Mouse (Mus musculus) forebrain, embryonic 15.5 days (tissue): ENCODE results near the gene Proser3. TPM values are rescaled to one million over a fixed set of nuclear protein-coding genes. Genes with fewer than 3 reads are reported as not detected.
A peak's percentile ranks its signal among the peaks of the same experiment; 100 is the strongest.

Source experiments
- ATAC-seq: fragments of 200-750 bp; cut with Nextera tagmentation; replicated peaks from 2 replicates; pipeline ENCODE4 v1.8.0; 2017; ENCODE audit warnings: mild to moderate bottlenecking, moderate TSS enrichment, moderate library complexity
- H3K27ac ChIP-seq: fragments of 300-500 bp; sonication (generic); replicated peaks from 2 replicates; pipeline ENCODE4 v1.5.1; 2015; ENCODE audit warnings: mild to moderate bottlenecking, inconsistent platforms
- H3K27me3 ChIP-seq: fragments of 300-500 bp; sonication (generic); 2 replicates; pipeline ENCODE4 v1.6.1; 2015; ENCODE audit warnings: inconsistent platforms
- H3K36me3 ChIP-seq: fragments of 300-500 bp; sonication (generic); 2 replicates; pipeline ENCODE4 v1.6.1; 2015; ENCODE audit warnings: mild to moderate bottlenecking, inconsistent platforms
- H3K4me1 ChIP-seq: fragments of 300-500 bp; sonication (generic); 2 replicates; pipeline ENCODE4 v1.6.1; 2015; ENCODE audit warnings: inconsistent platforms
- H3K4me2 ChIP-seq: fragments of 300-500 bp; sonication (generic); replicated peaks from 2 replicates; pipeline ENCODE4 v1.6.1; 2015; ENCODE audit warnings: mild to moderate bottlenecking, inconsistent platforms
- H3K4me3 ChIP-seq: fragments of 300-500 bp; sonication (generic); 2 replicates; pipeline ENCODE4 v1.5.1; 2015; ENCODE audit warnings: mild to moderate bottlenecking, inconsistent platforms
- H3K9ac ChIP-seq: fragments of 300-500 bp; sonication (generic); replicated peaks from 2 replicates; pipeline ENCODE4 v1.6.1; 2015; ENCODE audit warnings: mild to moderate bottlenecking, inconsistent platforms
- H3K9me3 ChIP-seq: fragments of 300-500 bp; sonication (generic); 2 replicates; pipeline ENCODE4 v1.6.1; 2016; ENCODE audit warnings: inconsistent platforms
- WGBS: fragments of 180-500 bp; shearing (Covaris S2); methylation state at CpG from one replicate; pipeline ENCODE4 v1.1.7; 2015; ENCODE audit warnings: mixed read lengths; 5-methylcytosine and 5-hydroxymethylcytosine counted together
- polyA plus RNA-seq: library from polyadenylated mRNA; unstranded; fragments of >200 nt; fragmentation: Nextera tagmentation; extraction: Ambion mirVana; gene quantifications from 2 replicates; pipeline ENCODE4 v1.2.1, GENCODE M21; 2015

The Proser3 gene
- polyA plus RNA-seq, result 12.3 and 13.9 TPM in 2 replicates

DNA sequence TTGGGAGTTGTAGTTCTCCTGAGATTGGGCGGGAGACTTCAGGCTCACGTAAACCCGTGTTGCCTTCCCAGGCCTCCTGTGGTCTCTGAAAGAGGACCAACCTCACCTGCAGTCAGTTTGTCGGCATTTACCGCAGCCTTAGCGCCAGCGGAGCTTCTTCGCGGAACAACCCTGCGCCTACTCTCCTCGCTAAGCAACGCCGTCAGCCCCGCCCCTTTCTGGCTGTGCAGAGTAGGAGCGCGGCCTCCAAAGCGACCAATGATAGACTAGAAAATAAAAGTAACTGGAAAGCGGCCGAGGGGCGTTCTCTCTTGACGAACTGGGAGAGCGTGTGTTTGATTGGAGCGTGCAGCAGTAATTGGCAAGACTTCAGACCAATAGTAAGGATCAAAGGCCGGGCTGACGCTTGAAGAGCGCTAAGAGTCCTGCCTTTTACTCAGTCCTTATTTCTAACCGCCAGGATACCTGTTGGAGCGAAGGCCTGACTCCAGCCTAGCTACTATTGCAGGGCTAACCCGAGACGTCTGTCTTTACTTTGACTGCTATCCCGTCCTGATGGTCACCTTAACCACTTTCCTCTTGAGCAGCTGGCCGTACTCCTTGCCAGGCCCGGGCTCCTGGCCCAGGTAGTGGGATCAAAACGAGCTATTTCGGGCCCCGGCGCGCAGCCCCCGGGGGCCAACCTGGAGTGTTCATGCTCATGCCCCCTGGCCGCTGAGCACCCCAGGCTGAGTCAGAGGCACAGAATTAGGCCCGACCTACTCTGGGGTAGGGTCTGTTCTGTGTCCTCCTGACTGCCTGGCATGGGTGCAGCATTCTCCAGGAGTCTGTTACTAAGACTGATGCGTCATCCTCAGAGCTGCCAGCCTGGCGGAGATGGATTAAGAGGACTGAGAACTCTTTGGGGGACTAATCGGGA lies at the start of gene Proser3, which contains the start of gene Hspb6:
TSS of gene Proser3 (minus strand) at position 198 of the 919 bp plus-strand sequence.
TSS of gene Hspb6 (plus strand) at position 77 of the 919 bp plus-strand sequence.
- peak within 1 kb of the TSS; percentile 99 for H3K27ac ChIP-seq
- ATAC-seq, result peak; percentile 96
- peak within 1 kb of the TSS; percentile 66 for H3K9ac ChIP-seq
- peaks cover 41% of the 10 kb centered on the region for H3K36me3 ChIP-seq
- no peaks in the 10 kb centered on the region for H3K9me3 ChIP-seq
- H3K4me1 ChIP-seq, result peaks cover 21% of the 10 kb centered on the region
- H3K4me3 ChIP-seq, result peak within 1 kb of the TSS; percentile 74
- 1% methylated on average over 44 of the region's 44 CpGs for WGBS
- H3K27me3 ChIP-seq, result no peaks in the 10 kb centered on the region
- H3K4me2 ChIP-seq, result peak within 1 kb of the TSS; percentile 94

- H3K4me3 ChIP-seq, result no peak overlapping the region
- H3K9ac ChIP-seq, result peak overlapping the region; percentile 28
- no peaks in the 10 kb centered on the region for H3K36me3 ChIP-seq
- H3K9me3 ChIP-seq, result no peaks in the 10 kb centered on the region
- 70% methylated on average over 7 of the region's 7 CpGs for WGBS
- H3K27me3 ChIP-seq, result no peaks in the 10 kb centered on the region
- H3K4me2 ChIP-seq, result peak overlapping the region; percentile 44
- H3K4me1 ChIP-seq, result peaks cover 13% of the 10 kb centered on the region
- peak overlapping the region; percentile 57 for H3K27ac ChIP-seq
- ATAC-seq, result peak; percentile 15
Measured at GRCm38 (mm10) chr7:30600651-30601050, 48.6 kb upstream of the Proser3 start.

- H3K9ac ChIP-seq, result peak overlapping the region; percentile 28
- ATAC-seq, result peak; percentile 98
- H3K27ac ChIP-seq, result peak overlapping the region; percentile 57
Measured at GRCm38 (mm10) chr7:30599933-30600353, 47.8 kb upstream of the Proser3 start.

GRCm38 (mm10) chr7:30598786-30599185 lies 46.7 kb upstream of the Proser3 start, which contains the start of gene Zbtb32:
Gene Zbtb32, minus strand, starts transcription at chr7:30598909.
- no peaks in the 10 kb centered on the region for H3K27me3 ChIP-seq
- H3K4me3 ChIP-seq, result peak within 1 kb of the TSS; percentile 26
- H3K9me3 ChIP-seq, result no peaks in the 10 kb centered on the region
- 93% methylated on average over 12 of the region's 12 CpGs for WGBS
- peak within 1 kb of the TSS; percentile 57 for H3K27ac ChIP-seq
- H3K9ac ChIP-seq, result no peak within 1 kb of the TSS
- peak within 1 kb of the TSS; percentile 44 for H3K4me2 ChIP-seq
- no peak for ATAC-seq
- peaks cover 13% of the 10 kb centered on the region for H3K4me1 ChIP-seq
- no peaks in the 10 kb centered on the region for H3K36me3 ChIP-seq

More at GRCm38 (mm10) chr7:30599933-30600353, 47.8 kb upstream of the Proser3 start:
- Histone ChIP-seq H3K4me2 (peak overlapping the region; percentile 44), H3K4me3 (peak overlapping the region; percentile 26), H3K9me3 (no peaks in the 10 kb centered on the region), H3K4me1 (peaks cover 13% of the 10 kb centered on the region), H3K27me3 (no peaks in the 10 kb centered on the region), H3K36me3 (no peaks in the 10 kb centered on the region)
- WGBS, result under 1% methylated on average over 16 of the region's 16 CpGs

DNA sequence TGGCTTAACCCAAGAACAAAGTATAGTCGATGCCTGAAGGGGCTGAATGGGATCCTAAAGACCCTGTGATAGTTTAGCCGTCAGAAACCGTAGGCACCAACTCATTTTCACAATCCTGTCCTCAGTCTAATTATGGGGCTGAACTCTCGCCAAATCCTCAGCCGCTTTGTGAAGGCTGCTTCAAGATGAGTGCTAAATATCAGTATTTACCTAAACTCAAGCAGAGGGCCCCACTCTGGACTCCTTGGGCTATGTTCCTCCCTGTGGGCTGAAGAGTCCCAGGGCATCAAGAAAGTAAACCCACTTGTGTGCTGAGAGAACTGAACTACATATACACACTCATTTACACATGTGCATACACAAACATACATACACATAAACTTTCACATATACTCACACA lies 44.7 kb upstream of the Proser3 start:
- H3K27me3 ChIP-seq, result no peaks in the 10 kb centered on the region
- no peak overlapping the region for H3K4me3 ChIP-seq
- no peaks in the 10 kb centered on the region for H3K9me3 ChIP-seq
- 40% methylated on average over 5 of the region's 5 CpGs for WGBS
- peaks cover 13% of the 10 kb centered on the region for H3K4me1 ChIP-seq
- H3K36me3 ChIP-seq, result no peaks in the 10 kb centered on the region
- ATAC-seq, result no peak
- H3K9ac ChIP-seq, result no peak overlapping the region
- H3K27ac ChIP-seq, result no peak overlapping the region
- H3K4me2 ChIP-seq, result no peak overlapping the region

GRCm38 (mm10) chr7:30596093-30596492 lies 44.0 kb upstream of the Proser3 start:
- Histone ChIP-seq H3K4me2 (no peak overlapping the region), H3K27ac (no peak overlapping the region), H3K36me3 (no peaks in the 10 kb centered on the region), H3K27me3 (no peaks in the 10 kb centered on the region), H3K9me3 (no peaks in the 10 kb centered on the region), H3K4me1 (peaks cover 13% of the 10 kb centered on the region), H3K4me3 (no peak overlapping the region), H3K9ac (no peak overlapping the region)
- ATAC-seq, result no peak
- 81% methylated on average over 5 of the region's 5 CpGs for WGBS

GRCm38 (mm10) chr7:30594510-30595024 lies 42.5 kb upstream of the Proser3 start:
- H3K9ac ChIP-seq, result no peak overlapping the region
- H3K36me3 ChIP-seq, result no peaks in the 10 kb centered on the region
- H3K27me3 ChIP-seq, result no peaks in the 10 kb centered on the region
- WGBS, result 67% methylated on average over 4 of the region's 4 CpGs
- peaks cover 7% of the 10 kb centered on the region for H3K4me1 ChIP-seq
- H3K4me2 ChIP-seq, result no peak overlapping the region
- H3K27ac ChIP-seq, result no peak overlapping the region
- ATAC-seq, result no peak
- H3K9me3 ChIP-seq, result no peaks in the 10 kb centered on the region
- no peak overlapping the region for H3K4me3 ChIP-seq

DNA sequence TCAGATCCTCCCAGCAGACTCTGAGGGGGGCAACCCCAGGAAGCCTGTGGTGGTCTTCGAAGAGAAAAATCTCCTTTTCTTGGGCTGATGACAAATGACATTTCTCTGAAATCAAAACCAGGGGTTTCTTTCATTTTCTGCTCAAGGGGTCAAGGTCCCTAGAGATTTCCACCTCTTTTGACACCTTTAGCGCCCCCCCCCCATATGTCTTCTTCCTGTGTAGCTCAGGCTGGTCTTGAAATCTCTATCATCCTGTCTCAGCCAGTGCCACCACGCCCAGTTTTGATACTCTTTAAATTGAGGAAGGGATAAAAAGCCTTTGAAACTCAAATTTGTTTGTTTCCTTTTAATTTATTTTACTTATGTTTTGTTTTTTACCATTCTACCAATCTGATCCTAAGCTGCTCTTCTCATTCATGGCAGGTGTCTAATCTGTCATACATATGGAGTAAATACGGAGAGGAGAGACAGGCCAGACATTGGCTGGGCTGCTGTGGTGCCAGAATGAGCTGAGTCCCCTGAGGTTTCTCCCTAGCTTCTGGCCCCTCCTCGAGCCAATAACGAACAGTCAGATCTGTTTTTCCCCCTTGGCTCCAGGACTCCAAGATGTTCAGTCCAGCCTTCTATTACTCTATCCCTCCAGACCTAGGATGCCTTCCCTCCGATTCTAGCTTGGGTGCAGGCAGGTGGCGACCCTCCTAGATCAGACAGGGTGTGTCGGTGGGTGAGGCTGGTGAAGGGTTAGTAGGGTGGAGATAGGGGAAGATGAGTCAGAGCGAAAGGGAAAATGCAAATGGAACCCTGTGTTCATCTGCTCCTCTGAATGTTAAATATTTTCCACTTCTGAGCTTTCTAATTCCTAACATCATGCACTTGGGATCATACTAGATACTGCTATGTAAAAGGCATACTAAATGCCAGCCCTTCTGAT lies 41.7 kb upstream of the Proser3 start:
- WGBS, result 84% methylated on average over 10 of the region's 10 CpGs
- no peak overlapping the region for H3K9ac ChIP-seq

DNA sequence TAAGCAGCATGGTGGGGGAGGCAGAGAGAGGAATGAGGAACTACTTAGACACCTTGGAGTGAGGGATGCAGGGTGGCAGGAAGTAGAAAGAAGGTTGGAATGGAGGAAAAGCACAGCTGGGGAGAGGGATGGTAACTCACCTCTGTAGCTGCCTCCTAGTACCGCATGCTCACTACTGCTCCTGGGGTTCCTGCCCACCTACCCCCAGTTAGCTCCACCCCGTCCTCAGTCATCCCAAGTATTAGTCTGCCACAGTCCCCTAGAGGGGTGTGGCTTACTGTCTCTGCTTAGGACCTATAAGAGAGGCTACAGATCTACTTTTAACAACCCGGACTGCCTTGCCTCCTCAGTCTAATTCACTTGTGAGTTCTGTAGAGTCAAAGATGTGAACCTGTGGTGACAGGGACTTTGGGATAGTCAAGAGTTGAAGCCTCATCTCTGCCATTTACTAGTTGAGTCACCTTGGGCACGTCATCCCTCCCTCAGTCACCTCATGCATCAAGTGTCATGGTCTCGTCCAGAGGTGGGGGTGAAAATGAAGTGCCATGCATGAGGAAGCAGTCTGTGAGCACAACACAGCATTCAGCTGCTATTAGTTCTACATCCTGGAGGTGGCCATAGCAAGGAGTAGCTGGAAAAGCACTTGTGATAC lies 40.8 kb upstream of the Proser3 start:
- Histone ChIP-seq H3K9me3 (no peaks in the 10 kb centered on the region), H3K4me2 (no peak overlapping the region), H3K9ac (no peak overlapping the region), H3K4me3 (no peak overlapping the region), H3K4me1 (peaks cover 10% of the 10 kb centered on the region), H3K27ac (no peak overlapping the region), H3K36me3 (no peaks in the 10 kb centered on the region), H3K27me3 (no peaks in the 10 kb centered on the region)
- no peak for ATAC-seq
- 64% methylated on average over 5 of the region's 5 CpGs for WGBS

More for the DNA sequence above, 41.7 kb upstream of the Proser3 start:
- H3K36me3 ChIP-seq, result no peaks in the 10 kb centered on the region
- H3K27me3 ChIP-seq, result no peaks in the 10 kb centered on the region
- no peak overlapping the region for H3K4me3 ChIP-seq
- H3K4me2 ChIP-seq, result no peak overlapping the region
- H3K27ac ChIP-seq, result no peak overlapping the region
- ATAC-seq, result no peak
- H3K9me3 ChIP-seq, result no peaks in the 10 kb centered on the region
- H3K4me1 ChIP-seq, result peaks cover 10% of the 10 kb centered on the region

DNA sequence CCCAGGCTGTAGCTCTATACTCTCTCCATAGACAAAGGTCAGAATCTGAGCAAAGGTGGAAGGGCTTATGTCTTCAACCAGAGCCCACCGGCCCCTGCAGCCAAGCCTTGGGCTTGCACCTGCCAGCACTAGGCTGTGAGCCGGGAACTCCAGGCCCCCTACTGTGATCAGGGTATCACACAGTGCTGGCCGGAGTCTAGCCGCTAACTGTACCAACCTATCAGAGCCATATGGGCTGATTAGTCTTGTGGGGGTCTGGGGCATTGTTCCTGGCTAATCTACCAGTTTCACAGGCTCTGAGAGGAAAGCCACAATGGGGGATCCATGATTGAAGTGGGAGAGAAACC lies 39.5 kb upstream of the Proser3 start:
- Histone ChIP-seq H3K27ac (no peak overlapping the region), H3K36me3 (no peaks in the 10 kb centered on the region), H3K9me3 (no peaks in the 10 kb centered on the region), H3K4me3 (no peak overlapping the region), H3K4me2 (no peak overlapping the region), H3K4me1 (peaks cover 22% of the 10 kb centered on the region), H3K27me3 (no peaks in the 10 kb centered on the region), H3K9ac (no peak overlapping the region)
- ATAC-seq, result no peak
- WGBS, result 26% methylated on average over 4 of the region's 4 CpGs

DNA sequence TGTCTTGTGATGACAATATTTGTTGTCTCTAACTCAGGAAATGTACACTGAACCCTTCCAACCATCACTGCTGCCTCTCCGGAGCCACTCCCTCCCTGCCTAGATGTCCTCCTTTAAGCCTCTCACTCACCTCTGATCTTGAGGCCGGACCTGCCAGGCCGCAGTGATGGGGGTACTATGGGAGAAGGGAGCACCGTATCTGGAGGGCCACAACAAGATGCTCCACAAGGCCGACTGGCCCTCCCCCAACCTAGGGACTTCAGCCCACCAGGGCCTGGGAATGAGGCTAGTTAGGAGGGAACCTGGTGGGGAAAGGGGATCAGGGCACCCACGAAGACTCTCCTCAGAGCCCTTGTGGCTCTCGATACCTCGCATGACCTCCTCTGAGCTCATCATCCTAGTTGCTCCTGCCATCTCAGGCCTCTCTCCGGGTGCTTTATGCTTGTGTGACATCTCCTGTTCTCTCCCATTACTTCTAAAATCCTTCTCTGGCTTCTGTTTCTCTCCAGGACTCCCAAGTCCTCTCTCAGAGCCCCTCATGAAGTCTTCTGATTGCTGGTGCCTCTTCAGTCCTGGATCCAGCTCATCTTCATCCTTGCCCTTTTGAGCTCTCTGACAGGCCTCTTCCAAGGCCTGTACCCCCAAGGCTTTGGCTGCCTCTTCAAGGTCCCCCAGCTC lies 39.0 kb upstream of the Proser3 start:
- Histone ChIP-seq H3K4me2 (no peak overlapping the region), H3K27ac (no peak overlapping the region), H3K9me3 (no peaks in the 10 kb centered on the region), H3K9ac (no peak overlapping the region), H3K4me1 (peaks cover 24% of the 10 kb centered on the region), H3K36me3 (peaks cover 2% of the 10 kb centered on the region; the same call in 1 of the 2 replicates), H3K27me3 (no peaks in the 10 kb centered on the region), H3K4me3 (no peak overlapping the region)
- 82% methylated on average over 9 of the region's 9 CpGs for WGBS
- ATAC-seq, result no peak
